ENCODE assay signal across 9 mouse cellular contexts in genomic region chr3:96300706-96301529, GRCm38 (mm10). TPM values are rescaled to one million over a fixed set of nuclear protein-coding genes. Genes with fewer than 3 reads are reported as not detected.
DNase-seq lines count a peak whose midpoint lies in the region; ATAC-seq lines count a peak whose summit lies in the region.
"Had no signal": no experiment of that assay in that cellular context is flagged by ENCODE, and none has a peak within 500 bp of the region (broad histone marks: within the 10 kb centered on the region; RNA-seq: fewer than 3 reads in every experiment).

No protein-coding gene starts in this region.

- DNase-seq in cerebellum, adult 11 months: no peak
- DNase-seq in thymus, postnatal 4 days: no peak
- DNase-seq in layer of hippocampus, postnatal 36 days: no peak
- DNase-seq: forebrain, postnatal 0 days had no signal

- no peak overlapping the region for H3K9ac ChIP-seq in forebrain, embryonic 13.5 days
- no peak overlapping the region for H3K9ac ChIP-seq in forebrain, embryonic 16.5 days (replicated peaks; ENCODE audit: low read depth, low read length)
- peak overlapping the region; percentile 27; the same call in 1 of the 2 replicates for H3K9ac ChIP-seq in heart, embryonic 14.5 days (ENCODE audit: low read length)
- no peak overlapping the region for H3K9ac ChIP-seq in lung, embryonic 15.5 days
- H3K9ac ChIP-seq: forebrain, postnatal 0 days had no signal

- H3K4me2 ChIP-seq in forebrain, embryonic 13.5 days: 0 out of 2 replicates have a peak overlapping the region, but pooled peaks have one; percentile 12
- H3K4me2 ChIP-seq in forebrain, embryonic 16.5 days (ENCODE audit: low read length): no peak overlapping the region
- peak overlapping the region; percentile 59 for H3K4me2 ChIP-seq in heart, embryonic 14.5 days (ENCODE audit: low read length)
- H3K4me2 ChIP-seq in lung, embryonic 15.5 days: peak overlapping the region; percentile 40

- no peak for ATAC-seq in forebrain, embryonic 13.5 days
- no peak for ATAC-seq in forebrain, embryonic 16.5 days
- ATAC-seq in CD4-positive, CD25-positive, alpha-beta regulatory T cell, adult 4 months: peak; percentile 41
- ATAC-seq in heart, embryonic 14.5 days (ENCODE audit: insufficient number of reproducible peaks, insufficient read depth, low FRiP score, low read depth): no peak
- no peak for ATAC-seq in lung, embryonic 15.5 days (ENCODE audit: borderline replicate concordance, extremely low read depth, low FRiP score, low TSS enrichment)
- ATAC-seq: forebrain, postnatal 0 days had no signal

- no peak overlapping the region for H3K4me3 ChIP-seq in forebrain, embryonic 13.5 days
- no peak overlapping the region for H3K4me3 ChIP-seq in forebrain, embryonic 16.5 days (replicated peaks; ENCODE audit: low read length)
- peak overlapping the region; percentile 34 to 36 for H3K4me3 ChIP-seq in heart, embryonic 14.5 days (ENCODE audit: control insufficient read depth in 1 of 2, insufficient read depth in 1 of 2, low read depth in 1 of 2, low read length in 2 of 2)
- peak overlapping the region; percentile 28 for H3K4me3 ChIP-seq in lung, embryonic 15.5 days

- H3K9me3 ChIP-seq in forebrain, embryonic 13.5 days (replicated peaks): no peaks in the 10 kb centered on the region
- H3K9me3 ChIP-seq in forebrain, embryonic 16.5 days (ENCODE audit: control insufficient read depth, low read length): no peaks in the 10 kb centered on the region
- no peaks in the 10 kb centered on the region for H3K9me3 ChIP-seq in heart, embryonic 14.5 days (ENCODE audit: control insufficient read depth, low read length)
- H3K9me3 ChIP-seq in lung, embryonic 15.5 days: no peaks in the 10 kb centered on the region

- no peak overlapping the region for H3K27ac ChIP-seq in forebrain, embryonic 13.5 days
- H3K27ac ChIP-seq in forebrain, embryonic 16.5 days (ENCODE audit: low read length): no peak overlapping the region
- H3K27ac ChIP-seq in heart, embryonic 14.5 days (replicated peaks in 1 of 2; ENCODE audit: control insufficient read depth in 1 of 2, insufficient read depth in 1 of 2, low read depth in 2 of 2, low read length in 2 of 2): no peak overlapping the region
- H3K27ac ChIP-seq in lung, embryonic 15.5 days: no peak overlapping the region

- WGBS in forebrain, embryonic 13.5 days: 78% methylated on average over 26 of the region's 26 CpGs
- WGBS in forebrain, embryonic 16.5 days: 80% methylated on average over 26 of the region's 26 CpGs
- 61% methylated on average over 26 of the region's 26 CpGs for WGBS in heart, embryonic 14.5 days
- 64% methylated on average over 26 of the region's 26 CpGs for WGBS in lung, embryonic 15.5 days

- H3K4me1 ChIP-seq in forebrain, embryonic 13.5 days: no peaks in the 10 kb centered on the region
- no peaks in the 10 kb centered on the region for H3K4me1 ChIP-seq in forebrain, embryonic 16.5 days (replicated peaks; ENCODE audit: control insufficient read depth, insufficient read depth, low read length)
- no peaks in the 10 kb centered on the region for H3K4me1 ChIP-seq in heart, embryonic 14.5 days (ENCODE audit: control insufficient read depth in 2 of 2, insufficient read depth in 2 of 2, low read length in 2 of 2)
- no peaks in the 10 kb centered on the region for H3K4me1 ChIP-seq in lung, embryonic 15.5 days

- no peaks in the 10 kb centered on the region for H3K36me3 ChIP-seq in forebrain, embryonic 13.5 days (ENCODE audit: poor library complexity, severe bottlenecking)
- no peaks in the 10 kb centered on the region for H3K36me3 ChIP-seq in forebrain, embryonic 16.5 days (ENCODE audit: control insufficient read depth, insufficient read depth)
- no peaks in the 10 kb centered on the region for H3K36me3 ChIP-seq in heart, embryonic 14.5 days (ENCODE audit: control insufficient read depth, insufficient read depth, low read length)
- no peaks in the 10 kb centered on the region for H3K36me3 ChIP-seq in lung, embryonic 15.5 days

- H3K27me3 ChIP-seq in forebrain, embryonic 13.5 days: peaks cover 5% of the 10 kb centered on the region; the same call in 1 of the 2 replicates
- no peaks in the 10 kb centered on the region for H3K27me3 ChIP-seq in forebrain, embryonic 16.5 days (replicated peaks; ENCODE audit: control insufficient read depth, insufficient read depth, low read length)
- H3K27me3 ChIP-seq in heart, embryonic 14.5 days (ENCODE audit: control insufficient read depth, insufficient read depth, low read length): no peaks in the 10 kb centered on the region
- H3K27me3 ChIP-seq in lung, embryonic 15.5 days: peaks cover 6% of the 10 kb centered on the region; the same call in 1 of the 2 replicates

RNA-seq across cellular contexts. Expression of gene Fcgr1, which starts 7.1 kb away (rescaled TPM):
- polyA plus RNA-seq in forebrain, embryonic 13.5 days (2015; fragmentation: Nextera tagmentation; extraction: Ambion mirVana): 0.56 and 1.0 TPM in 2 replicates
- 0.92 and 0.99 TPM in 2 replicates for polyA plus RNA-seq in forebrain, embryonic 16.5 days (2015; fragmentation: Nextera tagmentation; extraction: Ambion mirVana)
- under 1 TPM in 1 of 2 experiments, not detected in 1; 0.46 TPM for polyA plus RNA-seq in CD4-positive, CD25-positive, alpha-beta regulatory T cell, adult 4 months (2017; shearing (Covaris generic))
- polyA plus RNA-seq in heart, embryonic 14.5 days (2014; fragmentation: Nextera tagmentation; extraction: Ambion mirVana): 2.1 and 3.2 TPM in 2 replicates
- polyA plus RNA-seq in lung, embryonic 15.5 days (2015; fragmentation: Nextera tagmentation; extraction: Ambion mirVana): 2.4 and 3.6 TPM in 2 replicates
- total RNA-seq in layer of hippocampus, postnatal 36 days (2021): 1 to 10 TPM; 2.4 to 2.5 TPM

RNA-seq across cellular contexts. Expression of gene Hist2h2bb, which starts 31.4 kb away (rescaled TPM):
- 16.0 and 19.8 TPM in 2 replicates for polyA plus RNA-seq in forebrain, embryonic 13.5 days (2015; fragmentation: Nextera tagmentation; extraction: Ambion mirVana)
- polyA plus RNA-seq in forebrain, embryonic 16.5 days (2015; fragmentation: Nextera tagmentation; extraction: Ambion mirVana): 3.2 and 4.6 TPM in 2 replicates
- 1 to 10 TPM; 6.3 to 8.4 TPM for polyA plus RNA-seq in CD4-positive, CD25-positive, alpha-beta regulatory T cell, adult 4 months (2017; shearing (Covaris generic))
- polyA plus RNA-seq in heart, embryonic 14.5 days (2014; fragmentation: Nextera tagmentation; extraction: Ambion mirVana): 4.0 and 7.9 TPM in 2 replicates
- 10.1 and 18.0 TPM in 2 replicates for polyA plus RNA-seq in lung, embryonic 15.5 days (2015; fragmentation: Nextera tagmentation; extraction: Ambion mirVana)
- total RNA-seq in layer of hippocampus, postnatal 36 days (2021): 100 to 1,000 TPM; 120 TPM

RNA-seq across cellular contexts. Expression of gene Hist2h3b, which starts 32.5 kb away (rescaled TPM):
- polyA plus RNA-seq in forebrain, embryonic 13.5 days (2015; fragmentation: Nextera tagmentation; extraction: Ambion mirVana): 105 and 122 TPM in 2 replicates
- 23.1 and 24.7 TPM in 2 replicates for polyA plus RNA-seq in forebrain, embryonic 16.5 days (2015; fragmentation: Nextera tagmentation; extraction: Ambion mirVana)
- polyA plus RNA-seq in CD4-positive, CD25-positive, alpha-beta regulatory T cell, adult 4 months (2017; shearing (Covaris generic)): 1 to 10 TPM; 7.4 to 9.9 TPM
- 26.9 and 32.0 TPM in 2 replicates for polyA plus RNA-seq in heart, embryonic 14.5 days (2014; fragmentation: Nextera tagmentation; extraction: Ambion mirVana)
- polyA plus RNA-seq in lung, embryonic 15.5 days (2015; fragmentation: Nextera tagmentation; extraction: Ambion mirVana): 87.1 and 95.3 TPM in 2 replicates
- total RNA-seq in layer of hippocampus, postnatal 36 days (2021): 10 to 100 TPM; 42.9 to 45.4 TPM

RNA-seq across cellular contexts. Expression of gene Hist2h4, which starts 37.8 kb away (rescaled TPM):
- polyA plus RNA-seq in forebrain, embryonic 13.5 days (2015; fragmentation: Nextera tagmentation; extraction: Ambion mirVana): 22.4 and 24.3 TPM in 2 replicates
- polyA plus RNA-seq in forebrain, embryonic 16.5 days (2015; fragmentation: Nextera tagmentation; extraction: Ambion mirVana): 8.4 and 8.9 TPM in 2 replicates
- 1 to 10 TPM; 7.0 to 7.1 TPM for polyA plus RNA-seq in CD4-positive, CD25-positive, alpha-beta regulatory T cell, adult 4 months (2017; shearing (Covaris generic))
- polyA plus RNA-seq in heart, embryonic 14.5 days (2014; fragmentation: Nextera tagmentation; extraction: Ambion mirVana): 3.4 and 5.0 TPM in 2 replicates
- 15.9 and 16.1 TPM in 2 replicates for polyA plus RNA-seq in lung, embryonic 15.5 days (2015; fragmentation: Nextera tagmentation; extraction: Ambion mirVana)
- 10 to 100 TPM; 27.7 to 30.4 TPM for total RNA-seq in layer of hippocampus, postnatal 36 days (2021)

RNA-seq across cellular contexts. Expression of gene Hist2h3c1, which starts 54.4 kb away (rescaled TPM):
- polyA plus RNA-seq in forebrain, embryonic 13.5 days (2015; fragmentation: Nextera tagmentation; extraction: Ambion mirVana): 0.34 and 0.93 TPM in 2 replicates
- polyA plus RNA-seq in forebrain, embryonic 16.5 days (2015; fragmentation: Nextera tagmentation; extraction: Ambion mirVana): 2.0 TPM in 1 of 2 replicates, not detected in the other
- not detected for polyA plus RNA-seq in CD4-positive, CD25-positive, alpha-beta regulatory T cell, adult 4 months (2017; shearing (Covaris generic))
- polyA plus RNA-seq in heart, embryonic 14.5 days (2014; fragmentation: Nextera tagmentation; extraction: Ambion mirVana): 1.2 TPM in 1 of 2 replicates, not detected in the other
- polyA plus RNA-seq in lung, embryonic 15.5 days (2015; fragmentation: Nextera tagmentation; extraction: Ambion mirVana): 0.45 and 1.9 TPM in 2 replicates
- not detected for total RNA-seq in layer of hippocampus, postnatal 36 days (2021)
- total RNA-seq: forebrain, postnatal 0 days had no signal
- polyA plus RNA-seq: forebrain, postnatal 0 days had no signal

Comparison
In these comparisons a context has a peak if more than half of its experiments do, and no peak if none do; other contexts are left out.
1. H3K4me3 ChIP-seq: peak in heart, embryonic 14.5 days (2 of 2) and lung, embryonic 15.5 days (single experiment); none in forebrain, embryonic 13.5 days (single experiment) and forebrain, embryonic 16.5 days (single experiment).